Mouse (Mus musculus): Measurements from ENCODE around the gene Pla2g5.

GRCm38 (mm10) chr4:138782098-138782497, 81.2 kb downstream of the Pla2g5 start:
- no peak for TF ChIP-seq CTCF (IDR thresholded peaks at IDR 0.05)
- no peak for TF ChIP-seq POLR2A (IDR thresholded peaks at IDR 0.05; ENCODE audit: insufficient read depth, low read depth, low read length)
- no peak for TF ChIP-seq EP300 (IDR thresholded peaks at IDR 0.05; ENCODE audit: insufficient read depth, low read depth, low read length)
